Mouse (Mus musculus): ENCODE results near the gene Tfpi2. TPM values are rescaled to one million over a fixed set of nuclear protein-coding genes. Genes with fewer than 3 reads are reported as not detected.

Tfpi2 gene
- not detected for polyA plus RNA-seq (2017; shearing (Covaris generic))

DNA sequence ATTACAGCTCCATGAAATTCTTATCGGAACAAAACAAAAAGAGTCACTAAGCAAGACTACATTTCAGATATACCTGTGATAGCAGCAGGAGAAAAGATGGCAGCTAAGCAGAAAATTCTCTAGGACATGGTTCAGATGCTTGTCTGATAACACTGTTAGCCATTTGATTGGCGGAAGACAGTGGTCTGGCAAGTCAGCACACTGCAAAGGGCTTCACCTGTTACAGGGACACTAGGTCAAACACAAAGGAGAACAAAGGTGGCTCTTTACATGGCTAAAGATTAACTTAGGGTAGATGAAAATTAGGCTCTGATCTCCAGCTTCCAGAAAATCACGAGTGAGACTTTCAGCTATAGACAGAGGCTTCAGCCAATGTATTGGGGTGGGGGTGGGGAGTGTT is at the start of gene Tfpi2:
Gene Tfpi2 (minus strand): TSS at position 170 of the 400 bp plus-strand sequence.

DNA sequence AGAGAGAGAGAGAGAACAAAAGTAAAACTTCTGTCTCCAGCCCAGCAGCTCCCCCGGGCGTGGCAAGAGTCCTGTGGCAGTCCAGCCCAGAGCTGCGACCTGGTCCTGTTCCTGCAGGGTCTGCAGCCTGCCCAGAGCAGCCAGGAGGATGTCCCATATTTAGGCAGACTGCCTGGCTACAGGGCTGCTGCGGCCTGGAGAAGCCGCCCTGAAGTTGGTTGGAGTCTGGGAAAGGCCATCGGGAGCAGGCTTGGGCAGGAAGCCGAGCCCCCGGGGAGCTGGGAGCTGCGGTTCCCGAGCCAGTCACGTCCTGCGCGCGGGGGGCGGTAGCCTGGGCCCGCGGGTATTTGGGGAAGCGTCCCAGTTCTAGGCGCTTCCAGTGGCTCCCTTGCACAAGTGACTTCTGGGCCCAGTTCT is 15.2 kb upstream of the Tfpi2 start, which contains the start of gene Gng11:
Gene Gng11 (plus strand): TSS at position 15 of the 417 bp plus-strand sequence.

DNA sequence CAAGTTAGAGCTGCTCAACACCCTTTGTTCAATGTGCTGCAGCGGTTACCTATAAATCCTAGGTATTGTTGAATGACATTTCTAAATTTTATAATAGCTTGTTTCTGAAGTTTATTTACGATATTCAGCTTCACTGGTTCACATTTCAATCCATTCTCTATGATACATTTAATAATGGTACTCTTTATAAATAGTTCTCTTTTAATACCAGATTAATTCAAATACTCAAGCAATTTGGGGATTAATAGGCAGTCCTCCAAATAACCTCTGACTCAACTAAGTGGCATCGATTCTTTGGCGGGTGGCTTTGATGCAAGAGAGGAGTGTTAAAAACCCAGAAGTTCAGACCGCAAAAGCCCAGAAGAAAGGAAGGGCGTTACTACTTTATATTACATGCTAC is 4.8 kb upstream of the Tfpi2 start, which contains the start of gene Gngt1:
Gene Gngt1 (plus strand): TSS at position 301 of the 400 bp plus-strand sequence.

Other genes starting within 250 kb of the Tfpi2 start
- gene Calcr, start 224.2 kb downstream of the Tfpi2 start, polyA plus RNA-seq (2017; shearing (Covaris generic)): not detected
- gene Gngt1, start 4.9 kb upstream of the Tfpi2 start, polyA plus RNA-seq (2017; shearing (Covaris generic)): not detected
- gene Gng11, start 15.0 kb upstream of the Tfpi2 start, polyA plus RNA-seq (2017; shearing (Covaris generic)): not detected
- gene Bet1, start 98.1 kb upstream of the Tfpi2 start, polyA plus RNA-seq (2017; shearing (Covaris generic)): 45.9 TPM